Mouse (Mus musculus): ENCODE data around the gene Angptl6. TPM values are rescaled to one million over a fixed set of nuclear protein-coding genes. Genes with fewer than 3 reads are reported as not detected.

Angptl6 gene
- polyA plus RNA-seq, 1 experiment from 2014 or later: 7.9 TPM

GRCm38 (mm10) chr9:20888386-20888765 is 8.8 kb upstream of the Angptl6 start:
- peaks cover 30% of the 10 kb centered on the region for H3K36me3 ChIP-seq (ENCODE audit: control insufficient read depth, insufficient read depth, low read length)
- ATAC-seq (ENCODE audit: low FRiP score, low TSS enrichment) (peak; percentile 50), DNase-seq (ENCODE audit: low spot score) (no peak)
- peak overlapping the region; percentile 81 for H3K4me2 ChIP-seq (replicated peaks; ENCODE audit: low read depth)
- H3K9me3 ChIP-seq (ENCODE audit: control insufficient read depth, low read length): no peaks in the 10 kb centered on the region
- no peak for TF ChIP-seq CTCF (IDR thresholded peaks at IDR 0.05; ENCODE audit: low read depth)
- no peak for TF ChIP-seq EP300 (optimal IDR thresholded peaks at IDR 0.05)
- peak overlapping the region; percentile 81 for H3K9ac ChIP-seq (ENCODE audit: low read length)
- no peaks in the 10 kb centered on the region for H3K27me3 ChIP-seq (ENCODE audit: control insufficient read depth, insufficient read depth, low read length)
- H3K27ac ChIP-seq (replicated peaks): peak overlapping the region; percentile 93
- H3K4me1 ChIP-seq (replicated peaks; ENCODE audit: control insufficient read depth, insufficient read depth): no peaks in the 10 kb centered on the region; the same call in 1 of the 2 replicates
- WGBS: 0% methylated on average over 26 of the region's 30 CpGs
- peak overlapping the region; percentile 76 for H3K4me3 ChIP-seq (ENCODE audit: low read depth, low read length)

- WGBS: under 1% methylated on average over 36 of the region's 43 CpGs
- DNase-seq (ENCODE audit: low spot score) (peak; percentile 94), ATAC-seq (ENCODE audit: low FRiP score, low TSS enrichment) (peak; percentile 97)
- no peaks in the 10 kb centered on the region for H3K27me3 ChIP-seq (ENCODE audit: control insufficient read depth, insufficient read depth, low read length)
- peaks cover 29% of the 10 kb centered on the region for H3K36me3 ChIP-seq (ENCODE audit: control insufficient read depth, insufficient read depth, low read length)
- peak within 1 kb of the TSS; percentile 93 for H3K27ac ChIP-seq (replicated peaks)
- H3K9me3 ChIP-seq (ENCODE audit: control insufficient read depth, low read length): no peaks in the 10 kb centered on the region
- TF ChIP-seq CTCF (IDR thresholded peaks at IDR 0.05; ENCODE audit: low read depth): 0 out of 2 replicates have a peak, but pooled peaks have one; percentile 27
- peak; percentile 56 for TF ChIP-seq EP300 (optimal IDR thresholded peaks at IDR 0.05)
- H3K4me1 ChIP-seq (replicated peaks; ENCODE audit: control insufficient read depth, insufficient read depth): no peaks in the 10 kb centered on the region; the same call in 1 of the 2 replicates
- H3K4me2 ChIP-seq (replicated peaks; ENCODE audit: low read depth): peak within 1 kb of the TSS; percentile 81
- H3K9ac ChIP-seq (ENCODE audit: low read length): peak within 1 kb of the TSS; percentile 81
- H3K4me3 ChIP-seq (ENCODE audit: low read depth, low read length): peak within 1 kb of the TSS; percentile 76
Observed at GRCm38 (mm10) chr9:20887704-20888385, 8.3 kb upstream of the Angptl6 start, which contains the start of gene Ppan. Ppan (plus strand) TSS chr9:20888175.

GRCm38 (mm10) chr9:20887191-20887590 is 7.7 kb upstream of the Angptl6 start:
- TF ChIP-seq EP300 (optimal IDR thresholded peaks at IDR 0.05) (no peak), CTCF (IDR thresholded peaks at IDR 0.05; ENCODE audit: low read depth) (no peak)
- no peaks in the 10 kb centered on the region; the same call in 1 of the 2 replicates for H3K4me1 ChIP-seq (replicated peaks; ENCODE audit: control insufficient read depth, insufficient read depth)
- no peaks in the 10 kb centered on the region for H3K27me3 ChIP-seq (ENCODE audit: control insufficient read depth, insufficient read depth, low read length)
- peaks cover 27% of the 10 kb centered on the region for H3K36me3 ChIP-seq (ENCODE audit: control insufficient read depth, insufficient read depth, low read length)
- H3K9me3 ChIP-seq (ENCODE audit: control insufficient read depth, low read length): no peaks in the 10 kb centered on the region
- no peak overlapping the region for H3K4me2 ChIP-seq (replicated peaks; ENCODE audit: low read depth)
- no peak for DNase-seq (ENCODE audit: low spot score)
- 91% methylated on average over 6 of the region's 6 CpGs for WGBS
- ATAC-seq (ENCODE audit: low FRiP score, low TSS enrichment): no peak
- no peak overlapping the region for H3K27ac ChIP-seq (replicated peaks)
- no peak overlapping the region for H3K4me3 ChIP-seq (ENCODE audit: low read depth, low read length)
- H3K9ac ChIP-seq (ENCODE audit: low read length): no peak overlapping the region

GRCm38 (mm10) chr9:20886563-20886962 is 7.0 kb upstream of the Angptl6 start:
- no peak overlapping the region for H3K9ac ChIP-seq (ENCODE audit: low read length)
- 94% methylated on average over 2 of the region's 2 CpGs for WGBS
- TF ChIP-seq EP300 (optimal IDR thresholded peaks at IDR 0.05) (no peak), CTCF (IDR thresholded peaks at IDR 0.05; ENCODE audit: low read depth) (no peak)
- no peaks in the 10 kb centered on the region; the same call in 1 of the 2 replicates for H3K4me1 ChIP-seq (replicated peaks; ENCODE audit: control insufficient read depth, insufficient read depth)
- no peaks in the 10 kb centered on the region for H3K9me3 ChIP-seq (ENCODE audit: control insufficient read depth, low read length)
- H3K27ac ChIP-seq (replicated peaks): no peak overlapping the region
- peaks cover 21% of the 10 kb centered on the region for H3K36me3 ChIP-seq (ENCODE audit: control insufficient read depth, insufficient read depth, low read length)
- ATAC-seq (ENCODE audit: low FRiP score, low TSS enrichment) (no peak), DNase-seq (ENCODE audit: low spot score) (no peak)
- H3K27me3 ChIP-seq (ENCODE audit: control insufficient read depth, insufficient read depth, low read length): no peaks in the 10 kb centered on the region
- no peak overlapping the region for H3K4me3 ChIP-seq (ENCODE audit: low read depth, low read length)
- no peak overlapping the region for H3K4me2 ChIP-seq (replicated peaks; ENCODE audit: low read depth)

GRCm38 (mm10) chr9:20878710-20879065 is 839 bp downstream of the Angptl6 start:
- H3K27ac ChIP-seq (replicated peaks): peak overlapping the region; percentile 92
- H3K36me3 ChIP-seq (ENCODE audit: control insufficient read depth, insufficient read depth, low read length): no peaks in the 10 kb centered on the region
- DNase-seq (ENCODE audit: low spot score) (no peak), ATAC-seq (ENCODE audit: low FRiP score, low TSS enrichment) (no peak)
- TF ChIP-seq CTCF (IDR thresholded peaks at IDR 0.05; ENCODE audit: low read depth) (no peak), EP300 (optimal IDR thresholded peaks at IDR 0.05) (no peak)
- peak overlapping the region; percentile 73 for H3K9ac ChIP-seq (ENCODE audit: low read length)
- H3K4me1 ChIP-seq (replicated peaks; ENCODE audit: control insufficient read depth, insufficient read depth): no peaks in the 10 kb centered on the region
- peak overlapping the region; percentile 80 for H3K4me2 ChIP-seq (replicated peaks; ENCODE audit: low read depth)
- WGBS: 17% methylated on average over 10 of the region's 10 CpGs
- H3K9me3 ChIP-seq (ENCODE audit: control insufficient read depth, low read length): no peaks in the 10 kb centered on the region
- H3K4me3 ChIP-seq (ENCODE audit: low read depth, low read length): peak overlapping the region; percentile 41
- no peaks in the 10 kb centered on the region for H3K27me3 ChIP-seq (ENCODE audit: control insufficient read depth, insufficient read depth, low read length)

- Histone ChIP-seq H3K4me3 (ENCODE audit: low read depth, low read length) (peak overlapping the region; percentile 41), H3K9me3 (ENCODE audit: control insufficient read depth, low read length) (no peaks in the 10 kb centered on the region), H3K9ac (ENCODE audit: low read length) (peak overlapping the region; percentile 73), H3K36me3 (ENCODE audit: control insufficient read depth, insufficient read depth, low read length) (no peaks in the 10 kb centered on the region), H3K27me3 (ENCODE audit: control insufficient read depth, insufficient read depth, low read length) (no peaks in the 10 kb centered on the region), H3K27ac (replicated peaks) (peak overlapping the region; percentile 92), H3K4me1 (replicated peaks; ENCODE audit: control insufficient read depth, insufficient read depth) (no peaks in the 10 kb centered on the region), H3K4me2 (replicated peaks; ENCODE audit: low read depth) (peak overlapping the region; percentile 80)
- ATAC-seq (ENCODE audit: low FRiP score, low TSS enrichment) (peak; percentile 95), DNase-seq (ENCODE audit: low spot score) (peak; percentile 100)
- WGBS: under 1% methylated on average over 63 of the region's 69 CpGs
- no peak for TF ChIP-seq EP300 (optimal IDR thresholded peaks at IDR 0.05)
- TF ChIP-seq CTCF (IDR thresholded peaks at IDR 0.05; ENCODE audit: low read depth): peak; percentile 93
Observed at GRCm38 (mm10) chr9:20878041-20878709, 1.4 kb downstream of the Angptl6 start.

All from stomach, postnatal 0 days (tissue).